Mouse (Mus musculus) G1E (cell line): ENCODE measurements around the gene Keap1.

Source experiments
- CTCF ChIP-seq: IDR thresholded peaks from 2 replicates; pipeline ENCODE4 v1.5.1; 2012; ENCODE audit warnings: low read depth, low read length, inconsistent platforms, mixed read lengths
- GATA1 ChIP-seq: IDR thresholded peaks from 2 replicates; pipeline ENCODE4 v1.6.1; 2012; ENCODE audit warnings: borderline replicate concordance, low read length, inconsistent platforms, mixed read lengths
- TAL1 ChIP-seq: conservative IDR thresholded peaks from 2 replicates; pipeline ENCODE4 v1.6.1; 2012; ENCODE audit warnings: low read depth, low read length, inconsistent platforms, mixed read lengths

- TF ChIP-seq CTCF (no peak), GATA1 (no peak), TAL1 (no peak)
Measured at GRCm38 (mm10) chr9:21183905-21184413, 55.2 kb downstream of the Keap1 start.
